In the genomic region with DNA sequence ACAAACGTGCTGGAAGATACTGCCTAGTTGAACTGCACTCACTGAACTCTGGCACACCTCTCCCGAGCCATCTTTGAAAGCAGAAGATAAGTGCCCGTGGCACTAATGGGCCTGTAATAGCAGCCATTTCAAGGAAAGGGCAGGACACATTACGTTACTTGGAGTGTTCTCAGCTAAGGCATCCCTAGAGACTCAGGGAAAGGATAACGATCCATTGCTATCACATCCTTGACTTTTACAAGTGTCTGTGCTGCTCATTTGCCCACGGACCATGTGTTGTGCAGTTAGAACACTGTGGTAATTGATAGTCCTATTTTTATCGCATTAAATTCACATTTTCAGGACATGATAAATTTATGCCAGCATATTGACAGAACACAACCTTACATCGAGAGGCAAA, we compare ENCODE assay signal across 29 mouse cellular contexts.
DNase-seq lines count a peak whose midpoint lies in the region; ATAC-seq and TF ChIP-seq lines count a peak whose summit lies in the region.
"Had no signal": no experiment of that assay in that cellular context is flagged by ENCODE, and none has a peak within 500 bp of the region (broad histone marks: within the 10 kb centered on the region; RNA-seq: fewer than 3 reads in every experiment).

No protein-coding gene starts in this region.

- no peak overlapping the region for H3K9ac ChIP-seq in forebrain, embryonic 12.5 days
- no peak overlapping the region for H3K9ac ChIP-seq in neural tube, embryonic 14.5 days (replicated peaks; ENCODE audit: low read depth, low read length)
- H3K9ac ChIP-seq in neural tube, embryonic 15.5 days (replicated peaks): no peak overlapping the region
- H3K9ac ChIP-seq: embryonic facial prominence, embryonic 12.5 days; intestine, embryonic 15.5 days; limb, embryonic 13.5 days; liver, postnatal 0 days; midbrain, embryonic 15.5 days; stomach, embryonic 15.5 days had no signal

- no peak for TF ChIP-seq POLR2A in thymus, adult 2 months (IDR thresholded peaks at IDR 0.05; ENCODE audit: control insufficient read depth, extremely low read depth, insufficient read depth, low read length, poor library complexity)

- whole genome bisulfite sequencing in forebrain, embryonic 12.5 days: 83% methylated on average over 8 of the region's 8 CpGs
- WGBS in forebrain, embryonic 10.5 days: 89% methylated on average over 8 of the region's 8 CpGs
- WGBS in neural tube, embryonic 14.5 days: 63% methylated on average over 8 of the region's 8 CpGs
- WGBS in neural tube, embryonic 15.5 days: 60% methylated on average over 8 of the region's 8 CpGs
- 94% methylated on average over 8 of the region's 8 CpGs for WGBS in thymus, adult 2 months

- H3K4me2 ChIP-seq in forebrain, embryonic 12.5 days: no peak overlapping the region
- no peak overlapping the region for H3K4me2 ChIP-seq in neural tube, embryonic 14.5 days (ENCODE audit: low read depth, low read length)
- no peak overlapping the region for H3K4me2 ChIP-seq in neural tube, embryonic 15.5 days
- H3K4me2 ChIP-seq: embryonic facial prominence, embryonic 12.5 days; intestine, embryonic 15.5 days; limb, embryonic 13.5 days; liver, embryonic 11.5 days; midbrain, embryonic 15.5 days; stomach, embryonic 15.5 days had no signal

- no peak overlapping the region for H3K27ac ChIP-seq in forebrain, embryonic 12.5 days
- no peak overlapping the region for H3K27ac ChIP-seq in forebrain, embryonic 10.5 days
- H3K27ac ChIP-seq in neural tube, embryonic 14.5 days (ENCODE audit: low read depth, low read length): no peak overlapping the region
- H3K27ac ChIP-seq in neural tube, embryonic 15.5 days (replicated peaks): no peak overlapping the region
- H3K27ac ChIP-seq in thymus, adult 2 months (ENCODE audit: control insufficient read depth, insufficient read depth, low read length): no peak overlapping the region
- H3K27ac ChIP-seq: embryonic facial prominence, embryonic 12.5 days; hindbrain, postnatal 0 days; intestine, embryonic 15.5 days; left cerebral cortex, adult 2 months; limb, embryonic 13.5 days; midbrain, embryonic 15.5 days; stomach, embryonic 15.5 days had no signal

- H3K27me3 ChIP-seq in forebrain, embryonic 12.5 days: no peaks in the 10 kb centered on the region
- no peaks in the 10 kb centered on the region for H3K27me3 ChIP-seq in forebrain, embryonic 10.5 days (ENCODE audit: poor library complexity, severe bottlenecking)
- H3K27me3 ChIP-seq in neural tube, embryonic 14.5 days (ENCODE audit: control insufficient read depth, insufficient read depth, low read length): no peaks in the 10 kb centered on the region
- no peaks in the 10 kb centered on the region for H3K27me3 ChIP-seq in neural tube, embryonic 15.5 days (replicated peaks)
- H3K27me3 ChIP-seq in thymus, adult 2 months (ENCODE audit: control insufficient read depth, insufficient read depth, low read length): no peaks in the 10 kb centered on the region
- H3K27me3 ChIP-seq: embryonic facial prominence, embryonic 12.5 days; intestine, embryonic 15.5 days; limb, embryonic 13.5 days; megakaryocyte, embryonic 14.5 days; midbrain, embryonic 15.5 days; stomach, embryonic 15.5 days had no signal

- ATAC-seq in forebrain, embryonic 12.5 days (ENCODE audit: low FRiP score): peak; percentile 41; the same call in 1 of the 2 replicates
- ATAC-seq in neural tube, embryonic 14.5 days (ENCODE audit: low read depth): peak; percentile 51; the same call in 1 of the 2 replicates
- ATAC-seq in neural tube, embryonic 15.5 days (ENCODE audit: low FRiP score): no peak
- ATAC-seq: hindbrain, postnatal 0 days; intestine, embryonic 15.5 days; liver, postnatal 0 days; midbrain, embryonic 15.5 days had no signal

- H3K36me3 ChIP-seq in forebrain, embryonic 12.5 days (replicated peaks): no peaks in the 10 kb centered on the region
- H3K36me3 ChIP-seq in forebrain, embryonic 10.5 days (replicated peaks): no peaks in the 10 kb centered on the region
- H3K36me3 ChIP-seq in neural tube, embryonic 14.5 days (ENCODE audit: control insufficient read depth, insufficient read depth, low read length): no peaks in the 10 kb centered on the region
- no peaks in the 10 kb centered on the region for H3K36me3 ChIP-seq in neural tube, embryonic 15.5 days
- H3K36me3 ChIP-seq in thymus, adult 2 months (ENCODE audit: control insufficient read depth, insufficient read depth, low read length): no peaks in the 10 kb centered on the region
- H3K36me3 ChIP-seq: embryonic facial prominence, embryonic 12.5 days; G1E; intestine, embryonic 15.5 days; limb, embryonic 13.5 days; midbrain, embryonic 15.5 days; stomach, embryonic 15.5 days had no signal

- no peaks in the 10 kb centered on the region for H3K9me3 ChIP-seq in forebrain, embryonic 12.5 days
- no peaks in the 10 kb centered on the region for H3K9me3 ChIP-seq in forebrain, embryonic 10.5 days
- H3K9me3 ChIP-seq in neural tube, embryonic 14.5 days (ENCODE audit: control insufficient read depth, low read length): no peaks in the 10 kb centered on the region
- H3K9me3 ChIP-seq in neural tube, embryonic 15.5 days (replicated peaks): no peaks in the 10 kb centered on the region
- H3K9me3 ChIP-seq: embryonic facial prominence, embryonic 12.5 days; G1E; intestine, embryonic 15.5 days; limb, embryonic 13.5 days; megakaryocyte, embryonic 14.5 days; midbrain, embryonic 15.5 days; stomach, embryonic 15.5 days had no signal

- TF ChIP-seq CTCF in thymus, adult 2 months (IDR thresholded peaks at IDR 0.05; ENCODE audit: borderline replicate concordance, control insufficient read depth, extremely low read depth, insufficient read depth, low read length, poor library complexity): no peak

- intact Hi-C loops in heart, postnatal 36 days (cut with DNase I): no loop called here

- no peak for DNase-seq in forebrain, embryonic 10.5 days (ENCODE audit: extremely low spot score, low spot score)
- DNase-seq in layer of hippocampus, adult 9-11 months: peak; percentile 70
- DNase-seq in telencephalon, adult 2 months (ENCODE audit: low read depth, low spot score): peak; percentile 16
- DNase-seq in thymus, adult 2 months: no peak
- DNase-seq in heart, postnatal 36 days: no peak
- DNase-seq: adrenal gland, adult 8-10 months; cerebellum, adult 11 months; cerebellum, adult 9-10 months; cerebellum, postnatal 36 days; heart, postnatal 14 days; kidney, adult 2 months; kidney, postnatal 4 days; liver, postnatal 0 days; lung, postnatal 4 days; right cerebral cortex, postnatal 25 days; thymus, postnatal 25 days had no signal

- H3K4me3 ChIP-seq in forebrain, embryonic 12.5 days (replicated peaks): no peak overlapping the region
- no peak overlapping the region for H3K4me3 ChIP-seq in forebrain, embryonic 10.5 days
- H3K4me3 ChIP-seq in neural tube, embryonic 14.5 days (ENCODE audit: low read depth, low read length): no peak overlapping the region
- H3K4me3 ChIP-seq in neural tube, embryonic 15.5 days (replicated peaks): no peak overlapping the region
- H3K4me3 ChIP-seq in thymus, adult 2 months (ENCODE audit: control insufficient read depth, insufficient read depth, low read length): no peak overlapping the region
- H3K4me3 ChIP-seq: embryonic facial prominence, embryonic 12.5 days; intestine, embryonic 15.5 days; left cerebral cortex, adult 2 months; limb, embryonic 13.5 days; megakaryocyte, embryonic 14.5 days; midbrain, embryonic 15.5 days; stomach, embryonic 15.5 days had no signal

- H3K4me1 ChIP-seq in forebrain, embryonic 12.5 days: no peaks in the 10 kb centered on the region
- no peaks in the 10 kb centered on the region for H3K4me1 ChIP-seq in forebrain, embryonic 10.5 days
- no peaks in the 10 kb centered on the region for H3K4me1 ChIP-seq in neural tube, embryonic 14.5 days (ENCODE audit: control insufficient read depth, insufficient read depth, low read length)
- H3K4me1 ChIP-seq in neural tube, embryonic 15.5 days: no peaks in the 10 kb centered on the region
- H3K4me1 ChIP-seq in thymus, adult 2 months (replicated peaks; ENCODE audit: control insufficient read depth, insufficient read depth, low read length): no peaks in the 10 kb centered on the region
- H3K4me1 ChIP-seq: embryonic facial prominence, embryonic 12.5 days; intestine, embryonic 15.5 days; limb, embryonic 13.5 days; megakaryocyte, embryonic 14.5 days; midbrain, embryonic 15.5 days; stomach, embryonic 15.5 days had no signal

Comparison
In these comparisons a context has a peak if more than half of its experiments do, and no peak if none do; other contexts are left out.
1. DNase-seq: peak in layer of hippocampus, adult 9-11 months (single experiment) and telencephalon, adult 2 months (single experiment); none in forebrain, embryonic 10.5 days (single experiment), thymus, adult 2 months (single experiment) and heart, postnatal 36 days (0 of 2).